Comparison of ENCODE assay signal across 8 mouse cellular contexts in genomic region chr11:88557828-88558580, GRCm38 (mm10).
A peak's percentile ranks its signal among the peaks of the same experiment; 100 is the strongest.
DNase-seq lines count a peak whose midpoint lies in the region; ATAC-seq and TF ChIP-seq lines count a peak whose summit lies in the region.

No protein-coding gene starts in this region.

- intact Hi-C loops in heart, adult 2 months (cut with DNase I) = loop anchor here (5.0 kb wide), 2 partner anchors 64 to 159 kb away; partner anchors contain the start of gene Msi2

- no peak for ATAC-seq in heart, postnatal 0 days (ENCODE audit: insufficient read depth, low read depth)
- ATAC-seq in cerebellum, adult (ENCODE audit: insufficient number of reproducible peaks, low FRiP score, low TSS enrichment) = no peak

- no peak overlapping the region for H3K4me2 ChIP-seq in heart, postnatal 0 days (ENCODE audit: low read depth, low read length)

- TF ChIP-seq CTCF in heart, adult 2 months (IDR thresholded peaks at IDR 0.05) = no peak
- TF ChIP-seq CTCF in heart, postnatal 0 days (IDR thresholded peaks at IDR 0.05; ENCODE audit: low read depth) = no peak

- H3K27me3 ChIP-seq in heart, adult 2 months (ENCODE audit: control insufficient read depth, insufficient read depth, low read length) = no peaks in the 10 kb centered on the region
- no peaks in the 10 kb centered on the region for H3K27me3 ChIP-seq in heart, postnatal 0 days (ENCODE audit: control insufficient read depth, insufficient read depth, low read length)

- DNase-seq in heart, adult 2 months = no peak
- DNase-seq in heart, adult 9 months (ENCODE audit: low spot score in 2 of 2) = no peak
- DNase-seq in 416B (ENCODE audit: low read depth) = peak; percentile 67
- no peak for DNase-seq in heart, postnatal 0 days (ENCODE audit: low spot score)
- DNase-seq in lung, postnatal 10 days = peak; percentile 47
- DNase-seq in ovary, adult 18-20 months (ENCODE audit: low spot score) = no peak
- DNase-seq in thymus, adult 18-20 months = no peak

- no peak overlapping the region for H3K9ac ChIP-seq in heart, adult 2 months (ENCODE audit: low read depth, low read length)
- no peak overlapping the region for H3K9ac ChIP-seq in heart, postnatal 0 days (replicated peaks; ENCODE audit: low read depth, low read length)

- peaks cover 10% of the 10 kb centered on the region for H3K36me3 ChIP-seq in heart, adult 2 months (ENCODE audit: control insufficient read depth, insufficient read depth, low read length)
- no peaks in the 10 kb centered on the region for H3K36me3 ChIP-seq in heart, postnatal 0 days (replicated peaks; ENCODE audit: control insufficient read depth, insufficient read depth, low read length)

- peak overlapping the region; percentile 45 for H3K27ac ChIP-seq in heart, adult 2 months
- H3K27ac ChIP-seq in heart, postnatal 0 days (ENCODE audit: low read depth) = peak overlapping the region; percentile 65

- peaks cover 41% of the 10 kb centered on the region for H3K4me1 ChIP-seq in heart, adult 2 months (ENCODE audit: control insufficient read depth, insufficient read depth, low read length)
- H3K4me1 ChIP-seq in heart, postnatal 0 days (ENCODE audit: control insufficient read depth, insufficient read depth) = peaks cover 83% of the 10 kb centered on the region

- 0 out of 2 replicates have a peak, but pooled peaks cover 1% of the 10 kb centered on the region for H3K79me2 ChIP-seq in heart, adult 2 months (replicated peaks; ENCODE audit: control insufficient read depth, insufficient read depth, low read length)

- TF ChIP-seq EP300 in heart, adult 2 months (IDR thresholded peaks at IDR 0.05; ENCODE audit: insufficient read depth, low read depth, low read length) = no peak
- TF ChIP-seq EP300 in heart, postnatal 0 days (IDR thresholded peaks at IDR 0.05; ENCODE audit: low read depth) = no peak

- no peak overlapping the region for H3K4me3 ChIP-seq in heart, adult 2 months
- H3K4me3 ChIP-seq in heart, postnatal 0 days (ENCODE audit: low read depth, low read length) = no peak overlapping the region

- H3K9me3 ChIP-seq in heart, postnatal 0 days (replicated peaks; ENCODE audit: control insufficient read depth, low read length) = no peaks in the 10 kb centered on the region

- TF ChIP-seq POLR2A in heart, adult 2 months (IDR thresholded peaks at IDR 0.05; ENCODE audit: insufficient read depth, low read depth, low read length) = no peak

- 69% methylated on average over 6 of the region's 6 CpGs for WGBS in heart, adult 2 months
- 58% methylated on average over 6 of the region's 6 CpGs for WGBS in heart, postnatal 0 days

Comparison
In these comparisons a context has a peak if more than half of its experiments do, and no peak if none do; other contexts are left out.
1. DNase-seq: peak in 416B (single experiment) and lung, postnatal 10 days (single experiment); none in heart, adult 2 months (0 of 2), heart, adult 9 months (0 of 2), heart, postnatal 0 days (single experiment), ovary, adult 18-20 months (single experiment) and thymus, adult 18-20 months (0 of 2).